Mouse (Mus musculus) embryonic fibroblast, embryonic 13.5 days (primary cell): ENCODE data around the gene C1qtnf9. TPM values are rescaled to one million over a fixed set of nuclear protein-coding genes. Genes with fewer than 3 reads are reported as not detected.

Experiments used
- H3K27ac ChIP-seq: 2 replicates; pipeline ENCODE4 v1.5.1; 2012; ENCODE audit warnings: low read length, control low read depth, inconsistent platforms; ENCODE audit not compliant: insufficient read depth
- H3K4me1 ChIP-seq: 2 replicates; pipeline ENCODE4 v1.6.1; 2011; ENCODE audit warnings: low read length; ENCODE audit not compliant: control insufficient read depth, insufficient read depth
- H3K4me3 ChIP-seq: 2 replicates; pipeline ENCODE4 v1.5.1; 2011; ENCODE audit warnings: mild to moderate bottlenecking, control low read depth, low read length; ENCODE audit not compliant: insufficient read depth
- CTCF ChIP-seq: IDR thresholded peaks from 2 replicates; pipeline ENCODE4 v1.5.1; 2011; ENCODE audit warnings: mild to moderate bottlenecking, control low read depth, low read length, moderate library complexity, borderline replicate concordance; ENCODE audit not compliant: insufficient read depth
- POLR2A ChIP-seq: IDR thresholded peaks from 2 replicates; pipeline ENCODE4 v1.6.1; 2011; ENCODE audit warnings: low read depth, mild to moderate bottlenecking, control low read depth, low read length, moderate library complexity
- polyA plus RNA-seq: library from polyadenylated mRNA; stranded (reverse); fragments of >200 nt; gene quantifications from 2 replicates; pipeline ENCODE4 v1.2.4, GENCODE M21; 2011; ENCODE audit warnings: low read depth; ENCODE audit not compliant: missing spikeins, insufficient read length

The C1qtnf9 gene
- polyA plus RNA-seq, 1 experiment: not detected

DNA sequence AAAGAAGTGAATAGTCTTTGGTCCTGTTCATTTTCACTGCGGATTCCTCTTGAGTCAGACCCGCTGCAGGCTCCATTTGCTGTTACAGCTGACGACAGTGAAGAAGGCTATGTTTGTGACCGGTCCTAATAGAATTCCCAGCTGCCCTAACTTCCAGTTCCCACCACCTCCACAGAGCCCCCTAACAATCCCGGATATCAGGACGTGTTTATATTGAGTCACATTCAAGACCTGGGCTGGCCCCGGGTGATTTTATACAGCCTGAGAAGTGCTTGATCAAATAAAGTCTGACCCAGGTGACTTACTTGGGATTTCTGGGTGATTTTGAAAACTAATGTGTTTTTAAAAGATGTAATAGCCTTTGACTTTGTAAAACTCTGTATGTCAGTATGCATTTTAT, 5.2 kb upstream of the C1qtnf9 start:
- Histone ChIP-seq H3K4me1 (no peaks in the 10 kb centered on the region), H3K4me3 (no peak overlapping the region), H3K27ac (no peak overlapping the region)
- TF ChIP-seq POLR2A (no peak), CTCF (no peak)

DNA sequence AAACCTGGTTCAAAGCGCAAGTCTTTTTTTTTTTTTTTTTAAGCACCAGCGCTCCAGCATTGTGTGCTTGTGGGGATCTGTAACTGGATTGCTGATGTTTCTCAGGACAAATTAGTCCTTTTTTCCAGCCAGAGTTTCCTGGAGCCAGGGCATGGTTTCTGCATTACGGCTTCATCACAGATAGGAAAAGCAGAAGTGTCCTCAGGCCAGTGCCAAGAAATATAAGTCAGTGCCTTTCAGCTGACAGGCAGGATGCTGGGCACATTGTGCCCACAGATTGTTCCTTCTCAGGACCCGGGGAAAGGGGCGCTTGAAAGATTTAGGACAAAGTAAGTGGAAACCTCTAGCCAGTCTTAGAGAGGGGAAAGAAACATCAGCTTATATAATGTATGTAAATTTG, 4.2 kb upstream of the C1qtnf9 start:
- TF ChIP-seq CTCF (no peak), POLR2A (no peak)
- Histone ChIP-seq H3K4me3 (no peak overlapping the region), H3K27ac (no peak overlapping the region), H3K4me1 (no peaks in the 10 kb centered on the region)

DNA sequence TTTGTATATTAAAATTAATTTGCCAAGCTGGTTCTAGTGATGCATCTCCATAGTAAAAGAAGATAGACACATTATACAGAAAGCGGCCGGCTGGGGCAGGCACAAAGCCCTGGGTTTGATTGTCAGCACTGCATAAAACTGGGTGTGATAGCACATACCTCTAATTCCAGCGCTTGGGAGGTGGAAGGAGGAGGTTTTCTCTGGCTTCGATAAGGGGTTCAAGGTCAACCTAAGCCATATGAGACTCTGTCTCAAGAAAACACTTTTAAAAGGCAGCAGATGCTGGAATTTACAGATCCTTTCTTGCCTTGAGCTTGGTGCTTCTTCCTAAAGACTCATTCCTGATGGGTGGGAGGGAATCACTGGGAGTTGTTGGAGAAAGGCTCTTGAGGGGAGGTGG, 3.4 kb upstream of the C1qtnf9 start:
- H3K27ac ChIP-seq: no peak overlapping the region
- no peak for TF ChIP-seq POLR2A
- no peak for TF ChIP-seq CTCF
- H3K4me1 ChIP-seq: no peaks in the 10 kb centered on the region
- H3K4me3 ChIP-seq: no peak overlapping the region

DNA sequence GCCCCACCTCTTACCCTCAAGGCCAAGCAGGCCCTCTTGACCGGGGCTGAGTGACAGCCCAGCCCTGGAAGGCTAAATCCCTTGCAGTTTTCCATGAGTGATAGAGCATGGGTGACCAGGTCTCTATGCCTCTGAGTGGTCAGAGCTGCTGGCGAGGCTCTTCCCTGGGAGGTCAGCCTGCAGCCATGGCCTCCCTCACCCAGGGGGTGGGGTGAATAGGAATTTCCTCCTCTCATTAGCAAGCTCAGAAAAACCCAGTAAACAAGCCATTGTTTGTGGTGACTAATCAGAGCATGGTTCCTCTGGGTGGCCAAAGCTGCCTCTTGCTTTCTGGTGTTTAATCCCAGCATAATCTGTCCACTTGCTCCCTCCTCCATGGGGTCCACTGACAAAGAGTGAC, 2.9 kb upstream of the C1qtnf9 start:
- TF ChIP-seq CTCF: no peak
- no peak for TF ChIP-seq POLR2A
- no peaks in the 10 kb centered on the region for H3K4me1 ChIP-seq
- H3K4me3 ChIP-seq: no peak overlapping the region
- H3K27ac ChIP-seq: no peak overlapping the region

DNA sequence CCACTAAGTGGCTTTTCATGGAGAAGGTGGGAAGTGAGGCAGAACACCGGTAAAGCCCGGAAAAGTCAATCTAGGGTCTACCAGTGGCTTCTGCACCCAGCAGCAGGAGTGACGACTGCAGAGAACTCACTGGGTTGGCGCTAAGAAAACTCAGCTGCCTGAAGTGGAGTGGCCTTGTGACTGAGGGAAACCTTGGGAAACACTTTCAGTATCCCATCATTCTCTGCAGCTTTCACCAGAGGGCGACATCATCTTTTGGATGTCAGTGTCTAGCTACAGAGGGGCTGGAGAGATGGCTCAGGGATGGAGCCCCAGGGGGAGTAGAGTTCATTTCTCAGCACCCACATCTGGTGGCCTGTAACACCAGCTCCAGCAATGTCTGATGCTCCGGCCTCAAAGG, 1.4 kb downstream of the C1qtnf9 start:
- TF ChIP-seq POLR2A (no peak), CTCF (no peak)
- Histone ChIP-seq H3K4me3 (no peak overlapping the region), H3K4me1 (no peaks in the 10 kb centered on the region), H3K27ac (no peak overlapping the region)

DNA sequence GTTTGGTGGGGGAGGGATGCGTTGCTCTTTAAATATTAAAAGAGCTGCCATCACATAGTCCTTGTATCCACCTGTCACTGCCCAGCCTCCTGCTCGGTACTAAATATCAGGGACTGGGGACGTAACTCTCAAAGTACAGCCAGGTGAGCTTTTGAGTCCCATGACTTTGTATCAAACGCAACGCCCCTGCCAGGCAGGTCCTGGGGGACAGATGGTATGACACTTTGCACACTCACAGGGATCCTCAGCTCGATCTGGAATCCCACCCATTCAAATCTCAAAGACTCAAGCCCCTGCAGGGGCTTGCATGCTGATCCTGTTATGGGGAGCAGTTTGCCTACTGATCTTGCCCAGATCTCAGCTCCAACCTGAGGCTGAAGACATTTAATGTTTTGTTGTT, 2.7 kb downstream of the C1qtnf9 start:
- Histone ChIP-seq H3K4me1 (no peaks in the 10 kb centered on the region), H3K27ac (no peak overlapping the region), H3K4me3 (no peak overlapping the region)
- no peak for TF ChIP-seq POLR2A

DNA sequence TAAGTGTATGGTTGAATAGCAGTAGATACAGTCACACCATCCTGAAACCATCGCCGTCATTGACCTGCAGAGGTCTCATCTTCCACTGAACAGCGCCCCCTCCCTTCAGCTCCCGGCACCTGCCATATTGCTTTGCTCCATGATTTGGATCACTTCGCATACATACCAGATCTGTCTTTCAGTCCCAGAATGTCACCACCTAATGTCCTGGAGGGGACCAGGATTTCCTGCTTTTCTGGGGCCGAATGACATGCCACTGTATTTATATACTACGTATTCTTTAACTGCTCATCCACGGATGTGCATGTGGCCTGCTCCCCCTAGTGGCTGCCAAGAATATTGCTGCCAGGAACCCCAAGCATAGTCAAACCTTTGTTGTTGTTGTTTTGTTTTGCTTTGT, 3.1 kb downstream of the C1qtnf9 start:
- Histone ChIP-seq H3K27ac (no peak overlapping the region), H3K4me1 (no peaks in the 10 kb centered on the region), H3K4me3 (peak overlapping the region; percentile 27; the same call in 1 of the 2 replicates)
- TF ChIP-seq POLR2A: no peak
- TF ChIP-seq CTCF: peak; percentile 82

DNA sequence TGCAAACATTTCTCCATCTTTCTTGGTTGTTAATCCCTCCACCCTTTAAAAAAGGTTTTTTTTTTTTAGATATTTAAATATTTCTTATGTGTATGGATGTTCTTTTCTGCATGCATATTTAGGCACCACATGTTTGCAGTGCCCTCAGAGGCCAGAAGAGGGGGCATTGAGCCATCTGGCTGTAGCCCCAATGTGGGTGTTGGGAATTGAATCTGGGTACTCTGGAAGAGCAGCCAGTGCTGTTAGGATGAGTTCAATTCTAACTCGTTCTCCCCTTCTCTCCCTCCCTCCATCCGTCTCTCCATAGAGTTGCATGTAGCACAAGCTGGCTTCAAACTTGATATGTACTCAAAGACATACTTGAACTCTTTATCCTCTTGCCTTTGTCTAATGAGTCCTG, 5.5 kb downstream of the C1qtnf9 start:
- TF ChIP-seq POLR2A: no peak
- no peak for TF ChIP-seq CTCF
- H3K4me1 ChIP-seq: no peaks in the 10 kb centered on the region
- H3K4me3 ChIP-seq: no peak overlapping the region
- no peak overlapping the region for H3K27ac ChIP-seq

DNA sequence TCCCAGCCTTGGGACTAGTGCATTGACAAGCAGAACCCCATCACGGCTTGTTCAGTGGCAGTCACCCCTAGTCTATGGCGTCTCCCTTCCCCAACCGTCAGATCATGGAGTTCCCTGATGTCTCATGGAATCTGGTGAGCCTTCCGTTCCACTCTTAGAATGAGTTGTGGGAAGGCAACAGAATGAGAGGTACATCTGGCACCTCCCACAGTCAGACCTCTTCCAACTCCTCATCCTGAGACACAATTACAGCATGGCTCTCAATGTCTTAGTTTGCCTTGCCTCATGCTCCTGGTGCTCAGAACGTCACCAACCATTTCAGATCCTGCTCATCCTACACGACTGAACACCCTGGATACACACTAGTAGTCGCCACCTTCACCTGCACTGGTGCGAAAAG, 8.6 kb downstream of the C1qtnf9 start:
- Histone ChIP-seq H3K27ac (no peak overlapping the region), H3K4me3 (no peak overlapping the region), H3K4me1 (no peaks in the 10 kb centered on the region)
- TF ChIP-seq POLR2A (no peak), CTCF (no peak)

DNA sequence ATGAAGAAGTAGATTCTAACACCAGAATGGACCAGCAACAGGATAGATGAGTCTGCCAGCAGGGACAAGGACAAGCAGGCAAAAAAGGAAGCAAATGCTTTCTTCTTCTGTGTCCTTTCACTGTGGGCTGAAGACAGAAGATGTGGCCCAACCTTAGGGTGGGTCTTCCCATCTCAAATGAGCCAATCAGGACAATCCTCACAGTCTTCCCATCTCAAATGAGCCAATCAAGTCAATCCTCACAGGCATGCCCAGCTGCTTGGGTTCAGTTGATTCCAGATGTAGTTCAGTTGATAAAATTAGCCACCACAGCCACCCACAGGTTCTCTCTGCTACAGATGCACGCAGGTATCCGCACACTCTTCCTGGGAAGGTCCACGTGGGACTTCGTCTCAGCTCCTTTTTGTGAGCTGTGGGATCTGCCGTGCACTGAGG, 9.6 kb downstream of the C1qtnf9 start:
- Histone ChIP-seq H3K27ac (no peak overlapping the region), H3K4me1 (no peaks in the 10 kb centered on the region), H3K4me3 (no peak overlapping the region)
- TF ChIP-seq CTCF (no peak), POLR2A (no peak)

DNA sequence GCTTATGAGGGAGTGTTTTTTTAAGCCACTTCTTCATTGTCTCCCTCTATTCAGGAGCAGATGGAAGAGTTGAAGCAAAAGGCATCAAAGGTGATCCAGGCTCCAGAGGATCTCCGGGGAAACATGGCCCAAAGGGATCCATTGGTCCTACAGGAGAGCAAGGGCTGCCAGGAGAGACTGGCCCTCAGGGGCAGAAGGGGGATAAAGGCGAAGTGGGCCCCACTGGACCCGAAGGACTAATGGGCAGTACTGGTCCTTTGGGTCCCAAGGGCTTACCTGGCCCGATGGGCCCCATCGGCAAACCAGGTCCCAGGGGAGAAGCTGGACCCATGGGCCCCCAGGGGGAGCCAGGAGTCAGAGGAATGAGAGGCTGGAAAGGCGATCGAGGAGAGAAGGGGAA, 11.3 kb downstream of the C1qtnf9 start:
- no peak overlapping the region for H3K4me3 ChIP-seq
- no peak overlapping the region for H3K27ac ChIP-seq
- no peaks in the 10 kb centered on the region for H3K4me1 ChIP-seq
- TF ChIP-seq CTCF (no peak), POLR2A (no peak)
